Mouse (Mus musculus): ENCODE data around the gene Slc24a3.

Slc24a3 gene

GRCm38 (mm10) chr2:145213587-145213986, 46.0 kb downstream of the Slc24a3 start:
- no peak for DNase-seq (ENCODE audit: low read depth, low spot score)

- DNase-seq (ENCODE audit: low read depth, low spot score) = no peak
Measured at GRCm38 (mm10) chr2:145214086-145214831, 46.7 kb downstream of the Slc24a3 start.

GRCm38 (mm10) chr2:145216580-145216979, 49.0 kb downstream of the Slc24a3 start:
- DNase-seq (ENCODE audit: low read depth, low spot score) = no peak

GRCm38 (mm10) chr2:145217422-145217821, 49.9 kb downstream of the Slc24a3 start:
- DNase-seq (ENCODE audit: low read depth, low spot score) = no peak

GRCm38 (mm10) chr2:145219246-145219645, 51.7 kb downstream of the Slc24a3 start:
- DNase-seq (ENCODE audit: low read depth, low spot score) = no peak

GRCm38 (mm10) chr2:145223646-145224045, 56.1 kb downstream of the Slc24a3 start:
- DNase-seq (ENCODE audit: low read depth, low spot score) = no peak

- no peak for DNase-seq (ENCODE audit: low read depth, low spot score)
Measured at GRCm38 (mm10) chr2:145225640-145226039, 58.1 kb downstream of the Slc24a3 start.

- no peak for DNase-seq (ENCODE audit: low read depth, low spot score)
Measured at GRCm38 (mm10) chr2:145226100-145226499, 58.5 kb downstream of the Slc24a3 start.

GRCm38 (mm10) chr2:145227351-145227750, 59.8 kb downstream of the Slc24a3 start:
- no peak for DNase-seq (ENCODE audit: low read depth, low spot score)

GRCm38 (mm10) chr2:145232764-145233484, 65.4 kb downstream of the Slc24a3 start:
- peak; percentile 2 for DNase-seq (ENCODE audit: low read depth, low spot score)

- no peak for DNase-seq (ENCODE audit: low read depth, low spot score)
Measured at GRCm38 (mm10) chr2:145233547-145234398, 66.2 kb downstream of the Slc24a3 start.

GRCm38 (mm10) chr2:145246384-145246783, 78.8 kb downstream of the Slc24a3 start:
- DNase-seq (ENCODE audit: low read depth, low spot score) = no peak

- no peak for DNase-seq (ENCODE audit: low read depth, low spot score)
Measured at GRCm38 (mm10) chr2:145248185-145248584, 80.6 kb downstream of the Slc24a3 start.

GRCm38 (mm10) chr2:145257332-145257731, 89.8 kb downstream of the Slc24a3 start:
- no peak for DNase-seq (ENCODE audit: low read depth, low spot score)

GRCm38 (mm10) chr2:145257855-145258254, 90.3 kb downstream of the Slc24a3 start:
- no peak for DNase-seq (ENCODE audit: low read depth, low spot score)

- no peak for DNase-seq (ENCODE audit: low read depth, low spot score)
Measured at GRCm38 (mm10) chr2:145260574-145260973, 93.0 kb downstream of the Slc24a3 start.

- no peak for DNase-seq (ENCODE audit: low read depth, low spot score)
Measured at GRCm38 (mm10) chr2:145262153-145262552, 94.6 kb downstream of the Slc24a3 start.

- no peak for DNase-seq (ENCODE audit: low read depth, low spot score)
Measured at GRCm38 (mm10) chr2:145266723-145267122, 99.2 kb downstream of the Slc24a3 start.

- no peak for DNase-seq (ENCODE audit: low read depth, low spot score)
Measured at GRCm38 (mm10) chr2:145268971-145269370, 101.4 kb downstream of the Slc24a3 start.

GRCm38 (mm10) chr2:145269410-145269809, 101.9 kb downstream of the Slc24a3 start:
- peak; percentile 16 for DNase-seq (ENCODE audit: low read depth, low spot score)

- DNase-seq (ENCODE audit: low read depth, low spot score) = no peak
Measured at GRCm38 (mm10) chr2:145274016-145274677, 106.6 kb downstream of the Slc24a3 start.
